Mouse (Mus musculus) heart, embryonic 15.5 days (tissue): ENCODE data around the gene Tm4sf4. TPM values are rescaled to one million over a fixed set of nuclear protein-coding genes. Genes with fewer than 3 reads are reported as not detected.
A peak's percentile ranks its signal among the peaks of the same experiment; 100 is the strongest.

ENCODE experiments used
- ATAC-seq: fragments of 200-750 bp; cut with Nextera tagmentation; replicated peaks from 2 replicates; pipeline ENCODE4 v1.8.0; 2017; ENCODE audit warnings: low read depth, moderate TSS enrichment; ENCODE audit not compliant: insufficient number of reproducible peaks, insufficient read depth, low FRiP score
- H3K27ac ChIP-seq: fragments of 300-500 bp; sonication (generic); 2 replicates; pipeline ENCODE4 v1.5.1; 2015; ENCODE audit warnings: mild to moderate bottlenecking, inconsistent platforms
- H3K27me3 ChIP-seq: fragments of 300-500 bp; sonication (generic); 2 replicates; pipeline ENCODE4 v1.6.1; 2015; ENCODE audit warnings: inconsistent platforms
- H3K36me3 ChIP-seq: fragments of 300-500 bp; sonication (generic); 2 replicates; pipeline ENCODE4 v1.6.1; 2015; ENCODE audit warnings: mild to moderate bottlenecking, inconsistent platforms
- H3K4me1 ChIP-seq: fragments of 300-500 bp; sonication (generic); replicated peaks from 2 replicates; pipeline ENCODE4 v1.6.1; 2015; ENCODE audit warnings: inconsistent platforms
- H3K4me2 ChIP-seq: fragments of 300-500 bp; sonication (generic); 2 replicates; pipeline ENCODE4 v1.6.1; 2015; ENCODE audit warnings: inconsistent platforms, mild to moderate bottlenecking, moderate library complexity
- H3K4me3 ChIP-seq: fragments of 300-500 bp; sonication (generic); 2 replicates; pipeline ENCODE4 v1.5.1; 2015; ENCODE audit warnings: mild to moderate bottlenecking, inconsistent platforms
- H3K9ac ChIP-seq: fragments of 300-500 bp; sonication (generic); 2 replicates; pipeline ENCODE4 v1.6.1; 2015; ENCODE audit warnings: mild to moderate bottlenecking, inconsistent platforms
- H3K9me3 ChIP-seq: fragments of 300-500 bp; sonication (generic); replicated peaks from 2 replicates; pipeline ENCODE4 v1.6.1; 2016; ENCODE audit warnings: inconsistent platforms
- WGBS: fragments of 180-500 bp; shearing (Covaris S2); methylation state at CpG from one replicate; pipeline ENCODE4 v1.1.7; 2015; ENCODE audit warnings: mixed read lengths; 5-methylcytosine and 5-hydroxymethylcytosine counted together
- polyA plus RNA-seq: library from polyadenylated mRNA; unstranded; fragments of >200 nt; fragmentation: Nextera tagmentation; extraction: Ambion mirVana; gene quantifications from 2 replicates; pipeline ENCODE4 v1.2.1, GENCODE M21; 2015

The Tm4sf4 gene
- polyA plus RNA-seq, 1 experiment from 2014 or later: 0.86 TPM

GRCm38 (mm10) chr3:57440956-57441355 lies 15.8 kb downstream of the Tm4sf4 start:
- 67% methylated on average over 3 of the region's 3 CpGs for WGBS
- H3K4me3 ChIP-seq: no peak overlapping the region
- ATAC-seq: no peak
- peaks cover 5% of the 10 kb centered on the region for H3K4me1 ChIP-seq
- H3K27ac ChIP-seq: no peak overlapping the region
- H3K9me3 ChIP-seq: no peaks in the 10 kb centered on the region
- no peak overlapping the region for H3K4me2 ChIP-seq
- H3K9ac ChIP-seq: no peak overlapping the region
- H3K36me3 ChIP-seq: no peaks in the 10 kb centered on the region
- no peaks in the 10 kb centered on the region for H3K27me3 ChIP-seq

GRCm38 (mm10) chr3:57445706-57446105 lies 20.6 kb downstream of the Tm4sf4 start:
- no peak for ATAC-seq
- 33% methylated on average over 3 of the region's 3 CpGs for WGBS
- Histone ChIP-seq H3K27me3 (no peaks in the 10 kb centered on the region), H3K9ac (no peak overlapping the region), H3K4me3 (no peak overlapping the region), H3K27ac (peak overlapping the region; percentile 75), H3K36me3 (no peaks in the 10 kb centered on the region), H3K9me3 (no peaks in the 10 kb centered on the region), H3K4me1 (peaks cover 20% of the 10 kb centered on the region), H3K4me2 (no peak overlapping the region)

GRCm38 (mm10) chr3:57447889-57448288 lies 22.8 kb downstream of the Tm4sf4 start:
- H3K27me3 ChIP-seq: no peaks in the 10 kb centered on the region
- H3K4me1 ChIP-seq: peaks cover 20% of the 10 kb centered on the region
- no peak overlapping the region for H3K27ac ChIP-seq
- no peak for ATAC-seq
- H3K9me3 ChIP-seq: no peaks in the 10 kb centered on the region
- no peak overlapping the region for H3K9ac ChIP-seq
- no peak overlapping the region for H3K4me2 ChIP-seq
- no peaks in the 10 kb centered on the region for H3K36me3 ChIP-seq
- 10% methylated on average over 1 of the region's 1 CpGs for WGBS
- no peak overlapping the region for H3K4me3 ChIP-seq

GRCm38 (mm10) chr3:57448445-57448844 lies 23.3 kb downstream of the Tm4sf4 start:
- Histone ChIP-seq H3K36me3 (no peaks in the 10 kb centered on the region), H3K27ac (no peak overlapping the region), H3K4me3 (no peak overlapping the region), H3K27me3 (no peaks in the 10 kb centered on the region), H3K9ac (no peak overlapping the region), H3K4me2 (no peak overlapping the region), H3K9me3 (no peaks in the 10 kb centered on the region), H3K4me1 (peaks cover 20% of the 10 kb centered on the region)
- ATAC-seq: no peak
- 29% methylated on average over 5 of the region's 5 CpGs for WGBS

GRCm38 (mm10) chr3:57458652-57459051 lies 33.5 kb downstream of the Tm4sf4 start:
- no peak overlapping the region for H3K4me2 ChIP-seq
- no peak for ATAC-seq
- H3K4me1 ChIP-seq: no peaks in the 10 kb centered on the region
- H3K36me3 ChIP-seq: peaks cover 20% of the 10 kb centered on the region
- H3K9ac ChIP-seq: no peak overlapping the region
- H3K27me3 ChIP-seq: no peaks in the 10 kb centered on the region
- 51% methylated on average over 11 of the region's 11 CpGs for WGBS
- no peaks in the 10 kb centered on the region for H3K9me3 ChIP-seq
- H3K4me3 ChIP-seq: no peak overlapping the region
- H3K27ac ChIP-seq: no peak overlapping the region

GRCm38 (mm10) chr3:57463302-57463701 lies 38.2 kb downstream of the Tm4sf4 start:
- Histone ChIP-seq H3K27ac (no peak overlapping the region), H3K4me3 (no peak overlapping the region), H3K9ac (no peak overlapping the region), H3K27me3 (no peaks in the 10 kb centered on the region), H3K9me3 (no peaks in the 10 kb centered on the region), H3K4me2 (no peak overlapping the region), H3K4me1 (no peaks in the 10 kb centered on the region), H3K36me3 (peaks cover 20% of the 10 kb centered on the region)
- WGBS: 71% methylated on average over 4 of the region's 4 CpGs
- no peak for ATAC-seq

- Histone ChIP-seq H3K4me2 (no peak overlapping the region), H3K9ac (no peak overlapping the region), H3K4me3 (no peak overlapping the region), H3K4me1 (peaks cover 9% of the 10 kb centered on the region), H3K27ac (no peak overlapping the region), H3K9me3 (no peaks in the 10 kb centered on the region), H3K27me3 (no peaks in the 10 kb centered on the region), H3K36me3 (peaks cover 16% of the 10 kb centered on the region)
- WGBS: 59% methylated on average over 3 of the region's 3 CpGs
- ATAC-seq: no peak
Observed at GRCm38 (mm10) chr3:57466289-57466688, 41.2 kb downstream of the Tm4sf4 start.

GRCm38 (mm10) chr3:57469325-57469724 lies 44.2 kb downstream of the Tm4sf4 start:
- no peaks in the 10 kb centered on the region for H3K36me3 ChIP-seq
- WGBS: 91% methylated on average over 3 of the region's 3 CpGs
- no peaks in the 10 kb centered on the region for H3K27me3 ChIP-seq
- no peak overlapping the region for H3K27ac ChIP-seq
- no peak overlapping the region for H3K9ac ChIP-seq
- peaks cover 24% of the 10 kb centered on the region for H3K4me1 ChIP-seq
- no peak overlapping the region for H3K4me3 ChIP-seq
- H3K9me3 ChIP-seq: no peaks in the 10 kb centered on the region
- H3K4me2 ChIP-seq: no peak overlapping the region
- no peak for ATAC-seq

GRCm38 (mm10) chr3:57470326-57470725 lies 45.2 kb downstream of the Tm4sf4 start:
- Histone ChIP-seq H3K36me3 (no peaks in the 10 kb centered on the region), H3K9me3 (no peaks in the 10 kb centered on the region), H3K9ac (no peak overlapping the region), H3K4me2 (peak overlapping the region; percentile 60), H3K27ac (peak overlapping the region; percentile 76), H3K4me3 (no peak overlapping the region), H3K4me1 (peaks cover 24% of the 10 kb centered on the region), H3K27me3 (no peaks in the 10 kb centered on the region)
- 0 out of 2 replicates have a peak, but pooled peaks have one; percentile 37 for ATAC-seq
- 19% methylated on average over 5 of the region's 5 CpGs for WGBS

GRCm38 (mm10) chr3:57470981-57471601 lies 46.0 kb downstream of the Tm4sf4 start:
- WGBS: 15% methylated on average over 15 of the region's 15 CpGs
- H3K36me3 ChIP-seq: 0 out of 2 replicates have a peak, but pooled peaks cover 1% of the 10 kb centered on the region
- H3K9ac ChIP-seq: peak overlapping the region; percentile 27; the same call in 1 of the 2 replicates
- no peaks in the 10 kb centered on the region for H3K9me3 ChIP-seq
- H3K4me3 ChIP-seq: peak overlapping the region; percentile 28
- peak; percentile 51; the same call in 1 of the 2 replicates for ATAC-seq
- no peaks in the 10 kb centered on the region for H3K27me3 ChIP-seq
- peak overlapping the region; percentile 60 for H3K4me2 ChIP-seq
- peaks cover 24% of the 10 kb centered on the region for H3K4me1 ChIP-seq
- peak overlapping the region; percentile 76 for H3K27ac ChIP-seq

- Histone ChIP-seq H3K27me3 (no peaks in the 10 kb centered on the region), H3K4me2 (no peak overlapping the region), H3K27ac (no peak overlapping the region), H3K4me3 (no peak overlapping the region), H3K36me3 (peaks cover 14% of the 10 kb centered on the region; the same call in 1 of the 2 replicates), H3K9me3 (no peaks in the 10 kb centered on the region), H3K4me1 (peaks cover 24% of the 10 kb centered on the region), H3K9ac (no peak overlapping the region)
- ATAC-seq: no peak
- 47% methylated on average over 4 of the region's 4 CpGs for WGBS
Observed at GRCm38 (mm10) chr3:57472407-57472806, 47.3 kb downstream of the Tm4sf4 start.

- Histone ChIP-seq H3K4me2 (no peak overlapping the region), H3K27me3 (no peaks in the 10 kb centered on the region), H3K9ac (no peak overlapping the region), H3K27ac (no peak overlapping the region), H3K9me3 (no peaks in the 10 kb centered on the region), H3K4me1 (peaks cover 24% of the 10 kb centered on the region), H3K36me3 (peaks cover 14% of the 10 kb centered on the region; the same call in 1 of the 2 replicates), H3K4me3 (no peak overlapping the region)
- 87% methylated on average over 8 of the region's 8 CpGs for WGBS
- ATAC-seq: no peak
Observed at GRCm38 (mm10) chr3:57474421-57474820, 49.3 kb downstream of the Tm4sf4 start.
